Mouse (Mus musculus) limb, embryonic 15.5 days (tissue): ENCODE measurements around the gene Large2. TPM values are rescaled to one million over a fixed set of nuclear protein-coding genes. Genes with fewer than 3 reads are reported as not detected.

Experiments used
- ATAC-seq: fragments of 200-750 bp; cut with Nextera tagmentation; 2 replicates; pipeline ENCODE4 v1.8.0; 2017; ENCODE audit warnings: low read depth, moderate TSS enrichment; ENCODE audit not compliant: insufficient number of reproducible peaks, low FRiP score, low TSS enrichment
- H3K27ac ChIP-seq: fragments of 300-500 bp; sonication (generic); 2 replicates; pipeline ENCODE4 v1.5.1; 2015; ENCODE audit warnings: moderate library complexity, mild to moderate bottlenecking, inconsistent platforms
- H3K27me3 ChIP-seq: fragments of 300-500 bp; sonication (generic); 2 replicates; pipeline ENCODE4 v1.6.1; 2015; ENCODE audit warnings: inconsistent platforms
- H3K36me3 ChIP-seq: fragments of 300-500 bp; sonication (generic); 2 replicates; pipeline ENCODE4 v1.6.1; 2015; ENCODE audit warnings: inconsistent platforms
- H3K4me1 ChIP-seq: fragments of 300-500 bp; sonication (generic); 2 replicates; pipeline ENCODE4 v1.6.1; 2015; ENCODE audit warnings: inconsistent platforms
- H3K4me2 ChIP-seq: fragments of 300-500 bp; sonication (generic); 2 replicates; pipeline ENCODE4 v1.6.1; 2015; ENCODE audit warnings: mild to moderate bottlenecking, inconsistent platforms
- H3K4me3 ChIP-seq: fragments of 300-500 bp; sonication (generic); 2 replicates; pipeline ENCODE4 v1.5.1; 2015; ENCODE audit warnings: mild to moderate bottlenecking, inconsistent platforms
- H3K9ac ChIP-seq: fragments of 300-500 bp; sonication (generic); 2 replicates; pipeline ENCODE4 v1.6.1; 2015; ENCODE audit warnings: inconsistent platforms
- H3K9me3 ChIP-seq: fragments of 300-500 bp; sonication (generic); 2 replicates; pipeline ENCODE4 v1.6.1; 2016; ENCODE audit warnings: inconsistent platforms
- WGBS: fragments of 180-500 bp; shearing (Covaris S2); methylation state at CpG from one replicate; pipeline ENCODE4 v1.1.7; 2015; 5-methylcytosine and 5-hydroxymethylcytosine counted together
- polyA plus RNA-seq: library from polyadenylated mRNA; unstranded; fragments of >200 nt; fragmentation: Nextera tagmentation; extraction: Ambion mirVana; gene quantifications from 2 replicates; pipeline ENCODE4 v1.2.1, GENCODE M21; 2015

Gene Large2
- polyA plus RNA-seq, 1 experiment from 2014 or later: 18.4 TPM

DNA sequence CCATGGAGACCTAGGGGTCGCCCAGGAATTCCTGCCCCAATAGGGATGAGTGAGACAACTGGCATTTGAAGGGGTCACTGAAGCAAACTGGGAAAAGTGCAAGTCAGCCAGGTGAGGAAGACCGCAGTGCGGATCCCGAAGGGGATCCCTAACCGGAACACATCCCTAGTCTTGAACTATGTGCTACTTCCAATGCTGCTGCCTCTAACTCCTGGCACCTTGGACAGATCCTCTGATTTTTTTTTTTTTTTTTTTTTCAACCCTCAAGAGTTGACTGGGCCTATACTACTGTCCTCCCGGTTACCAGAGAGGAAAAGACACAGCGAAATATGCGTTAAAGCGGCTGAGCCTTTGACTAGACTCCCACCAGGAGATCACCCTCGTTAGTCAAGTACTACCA, 15.0 kb upstream of the Large2 start:
- Histone ChIP-seq H3K9me3 (no peaks in the 10 kb centered on the region), H3K4me3 (peak overlapping the region; percentile 69), H3K4me2 (peak overlapping the region; percentile 90), H3K36me3 (peaks cover 27% of the 10 kb centered on the region), H3K27me3 (no peaks in the 10 kb centered on the region), H3K27ac (peak overlapping the region; percentile 87), H3K4me1 (peaks cover 50% of the 10 kb centered on the region), H3K9ac (peak overlapping the region; percentile 58; the same call in 1 of the 2 replicates)
- ATAC-seq: peak; percentile 12; the same call in 1 of the 2 replicates
- WGBS: 6% methylated on average over 10 of the region's 10 CpGs

DNA sequence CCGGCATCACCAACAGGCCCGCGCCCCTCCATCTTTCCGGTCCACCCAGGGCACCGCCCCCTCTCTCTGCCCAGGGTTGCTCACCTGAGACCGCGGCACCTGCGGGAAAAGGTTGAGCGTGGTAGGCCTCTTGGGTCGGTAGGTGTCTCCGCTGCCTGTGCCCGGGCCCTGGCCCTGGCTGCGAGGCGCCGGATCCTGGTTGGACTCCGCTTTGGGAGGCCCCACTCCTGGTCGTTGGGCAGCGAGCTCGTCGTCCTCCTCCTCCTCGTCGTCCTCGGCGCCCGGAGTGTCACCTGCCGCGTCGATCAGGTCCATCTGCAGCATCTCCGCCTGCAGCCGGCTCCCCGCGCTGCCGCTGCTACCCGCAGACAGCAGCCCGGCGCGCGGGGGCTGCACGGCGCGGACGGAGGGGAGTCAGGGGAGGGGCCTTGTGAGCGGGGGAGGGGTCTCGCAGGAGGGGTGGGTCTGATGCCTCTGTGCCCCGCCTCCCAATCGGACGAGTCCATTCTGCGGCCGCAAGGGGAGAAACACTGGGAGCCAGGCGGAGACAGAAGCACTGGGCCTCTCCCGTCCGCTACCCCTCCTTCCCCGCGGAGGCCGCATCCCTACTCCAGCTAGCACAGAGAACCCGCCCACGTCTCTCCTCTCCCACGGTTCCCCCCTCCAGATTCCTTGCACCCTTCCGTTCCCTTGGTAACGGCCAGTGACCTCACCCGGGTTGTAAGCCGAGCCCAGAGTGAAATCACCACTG, 14.4 kb upstream of the Large2 start:
- peaks cover 33% of the 10 kb centered on the region for H3K36me3 ChIP-seq
- peak overlapping the region; percentile 90 for H3K4me2 ChIP-seq
- peaks cover 50% of the 10 kb centered on the region for H3K4me1 ChIP-seq
- H3K4me3 ChIP-seq: peak overlapping the region; percentile 69
- H3K27me3 ChIP-seq: no peaks in the 10 kb centered on the region
- H3K27ac ChIP-seq: peak overlapping the region; percentile 87
- H3K9ac ChIP-seq: peak overlapping the region; percentile 58
- H3K9me3 ChIP-seq: no peaks in the 10 kb centered on the region
- ATAC-seq: peak; percentile 83
- 1% methylated on average over 61 of the region's 62 CpGs for WGBS

DNA sequence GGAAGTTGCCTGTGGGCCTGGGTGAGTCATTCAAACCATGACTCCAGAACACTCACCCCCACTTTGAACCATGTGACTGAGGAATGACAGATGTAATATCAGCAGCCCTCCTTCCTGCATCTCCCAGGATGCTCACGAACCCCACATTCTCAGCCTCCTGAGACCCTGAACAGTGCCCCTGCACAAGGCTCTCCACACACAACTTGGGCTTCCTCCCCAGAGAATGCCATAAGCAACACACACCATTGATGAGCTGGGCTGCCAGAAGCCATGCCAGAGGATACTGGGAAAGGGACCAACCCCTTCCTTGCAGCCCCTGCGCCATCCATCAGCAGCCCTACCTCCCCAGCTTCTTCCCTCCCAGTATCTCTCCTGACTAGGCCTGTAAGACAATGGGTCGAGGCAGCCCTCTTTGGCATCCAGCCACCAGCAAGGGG, 13.4 kb upstream of the Large2 start:
- ATAC-seq: no peak
- peaks cover 43% of the 10 kb centered on the region for H3K36me3 ChIP-seq
- no peaks in the 10 kb centered on the region for H3K9me3 ChIP-seq
- no peaks in the 10 kb centered on the region for H3K27me3 ChIP-seq
- peak overlapping the region; percentile 90 for H3K4me2 ChIP-seq
- peaks cover 50% of the 10 kb centered on the region for H3K4me1 ChIP-seq
- peak overlapping the region; percentile 58; the same call in 1 of the 2 replicates for H3K9ac ChIP-seq
- H3K27ac ChIP-seq: no peak overlapping the region
- 62% methylated on average over 3 of the region's 3 CpGs for WGBS
- peak overlapping the region; percentile 69 for H3K4me3 ChIP-seq

DNA sequence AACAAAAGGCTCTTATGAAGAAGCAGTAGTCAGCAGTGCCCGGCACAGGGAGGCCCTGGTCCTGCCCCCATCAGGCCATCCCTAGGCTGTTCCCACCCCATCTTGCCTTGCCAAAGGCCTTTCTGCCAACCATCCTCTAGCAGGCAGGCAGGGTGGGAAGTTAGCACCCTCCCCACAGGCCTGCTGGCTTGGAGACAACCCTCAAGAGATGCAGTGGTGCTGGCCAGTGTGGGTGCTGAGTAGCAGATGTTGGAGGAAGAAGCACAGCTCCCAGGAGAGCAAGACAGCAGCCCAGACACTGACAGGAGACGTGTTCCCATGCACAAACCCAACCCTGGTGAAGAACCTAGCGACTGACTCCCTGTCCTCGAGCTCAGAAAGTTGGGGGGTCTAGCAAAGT, 13.0 kb upstream of the Large2 start:
- ATAC-seq: no peak
- Histone ChIP-seq H3K36me3 (peaks cover 47% of the 10 kb centered on the region), H3K27ac (no peak overlapping the region), H3K4me1 (peaks cover 45% of the 10 kb centered on the region), H3K27me3 (no peaks in the 10 kb centered on the region), H3K9me3 (no peaks in the 10 kb centered on the region), H3K9ac (no peak overlapping the region), H3K4me3 (no peak overlapping the region), H3K4me2 (peak overlapping the region; percentile 90; the same call in 1 of the 2 replicates)
- WGBS: 75% methylated on average over 4 of the region's 4 CpGs

DNA sequence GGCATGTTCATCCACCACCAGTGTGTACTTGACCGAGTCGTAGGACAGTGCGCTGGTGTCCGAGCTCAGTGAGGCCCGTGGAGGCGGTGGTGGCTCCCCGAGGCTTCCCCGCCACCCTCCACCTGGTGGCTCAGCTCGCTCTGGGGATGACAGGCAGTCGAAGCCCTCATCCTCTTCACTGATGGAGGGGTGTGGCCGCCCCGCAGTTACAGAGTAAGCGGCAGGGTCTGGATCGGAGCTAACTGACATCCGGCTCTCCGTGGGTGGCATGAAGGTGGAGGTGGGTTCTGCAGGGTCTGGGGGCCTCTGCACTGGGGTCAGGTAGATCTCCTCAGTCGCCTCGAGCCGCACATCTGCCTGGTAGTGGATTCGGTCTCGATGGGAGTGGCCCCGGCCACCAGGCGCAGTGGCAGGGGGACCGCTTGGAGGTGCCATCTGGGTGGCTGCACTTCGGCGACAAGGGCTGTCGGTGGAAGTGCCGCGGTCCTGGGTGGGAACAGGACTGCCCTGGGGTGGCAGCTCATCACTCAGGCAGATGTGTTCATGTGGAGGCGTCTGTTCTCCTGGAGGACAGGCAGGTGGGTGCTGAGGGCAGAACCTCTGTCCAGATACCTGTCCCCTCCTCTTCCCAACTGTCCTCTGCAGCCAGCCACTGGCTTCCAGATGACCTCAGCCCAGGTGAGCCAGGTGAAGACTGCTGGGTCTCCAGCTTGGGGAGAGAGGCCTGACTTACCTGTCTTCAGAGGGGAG, 12.3 kb upstream of the Large2 start:
- H3K4me1 ChIP-seq: peaks cover 39% of the 10 kb centered on the region
- H3K27me3 ChIP-seq: no peaks in the 10 kb centered on the region
- H3K36me3 ChIP-seq: peaks cover 54% of the 10 kb centered on the region
- no peak for ATAC-seq
- H3K4me2 ChIP-seq: no peak overlapping the region
- no peak overlapping the region for H3K27ac ChIP-seq
- H3K9me3 ChIP-seq: no peaks in the 10 kb centered on the region
- no peak overlapping the region for H3K9ac ChIP-seq
- WGBS: 89% methylated on average over 30 of the region's 30 CpGs
- H3K4me3 ChIP-seq: no peak overlapping the region

DNA sequence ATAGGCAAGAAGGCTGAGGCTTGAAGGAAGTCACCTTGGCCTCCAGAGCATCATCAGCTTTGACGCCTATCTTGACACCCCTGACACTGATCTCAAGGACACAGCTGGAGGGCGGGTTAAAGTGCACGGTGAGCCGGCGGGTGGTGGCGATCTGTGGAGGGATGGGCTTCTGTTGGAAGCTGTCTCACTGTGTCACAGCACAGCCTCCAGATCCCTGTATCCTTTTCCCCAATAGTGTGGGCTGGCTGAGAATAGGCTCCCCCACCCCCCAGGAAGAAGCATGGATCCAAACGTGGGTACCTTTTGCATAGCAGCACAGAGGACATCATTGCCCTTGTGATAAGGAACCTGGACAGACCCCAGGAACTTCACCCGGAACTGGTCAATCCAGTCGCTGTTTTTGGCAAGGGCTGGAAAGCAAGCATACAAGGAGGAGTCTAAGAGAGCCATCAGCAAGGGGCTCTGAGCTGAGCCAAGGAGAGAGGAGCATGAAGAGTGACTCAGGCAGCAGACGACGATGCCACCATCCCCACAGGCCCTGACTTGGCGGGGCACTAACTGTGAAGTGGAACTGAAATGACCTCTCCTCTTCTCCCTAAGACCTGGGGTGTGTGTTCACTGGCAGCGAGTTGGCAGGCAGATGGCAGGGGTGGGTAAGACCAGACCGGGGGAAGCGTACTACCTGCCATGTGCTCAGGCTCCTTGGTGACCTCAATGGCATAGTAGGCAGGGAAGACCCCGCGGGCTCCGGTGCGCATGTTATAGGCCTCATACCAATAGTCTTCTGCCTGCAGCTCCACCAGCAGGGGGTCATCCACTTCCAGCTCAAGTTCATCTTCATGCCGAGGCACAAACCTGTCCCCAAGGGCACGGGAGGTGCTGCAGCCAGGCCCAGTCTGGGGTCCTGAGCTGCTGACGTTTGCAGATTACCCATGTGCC, 10.7 kb upstream of the Large2 start:
- no peak overlapping the region for H3K27ac ChIP-seq
- no peaks in the 10 kb centered on the region for H3K9me3 ChIP-seq
- no peak for ATAC-seq
- no peak overlapping the region for H3K9ac ChIP-seq
- H3K4me1 ChIP-seq: peaks cover 26% of the 10 kb centered on the region
- H3K4me2 ChIP-seq: no peak overlapping the region
- H3K36me3 ChIP-seq: peaks cover 70% of the 10 kb centered on the region
- WGBS: 83% methylated on average over 22 of the region's 22 CpGs
- no peaks in the 10 kb centered on the region for H3K27me3 ChIP-seq
- no peak overlapping the region for H3K4me3 ChIP-seq

DNA sequence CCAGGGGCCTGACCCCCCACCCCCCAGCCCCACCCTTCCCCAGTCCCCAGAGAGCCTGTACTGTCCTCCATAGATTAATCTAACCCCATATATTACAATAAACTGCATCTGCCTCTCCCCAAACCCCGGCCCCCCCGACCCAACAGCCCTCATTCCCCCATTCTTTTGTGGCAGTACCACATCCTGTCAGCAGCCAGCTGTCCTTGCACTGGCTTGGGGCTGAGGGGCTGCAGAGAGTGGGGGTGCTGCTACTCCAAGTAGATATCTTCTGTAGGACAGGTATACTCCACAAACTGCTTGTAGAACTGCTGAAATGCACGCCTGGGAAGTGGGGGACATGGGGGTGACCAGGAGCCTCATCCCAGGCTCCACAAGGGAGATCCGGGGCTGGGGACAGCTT, 9.4 kb upstream of the Large2 start:
- WGBS: 76% methylated on average over 4 of the region's 4 CpGs
- H3K4me2 ChIP-seq: no peak overlapping the region
- no peaks in the 10 kb centered on the region for H3K9me3 ChIP-seq
- peaks cover 83% of the 10 kb centered on the region for H3K36me3 ChIP-seq
- no peak overlapping the region for H3K27ac ChIP-seq
- no peak overlapping the region for H3K9ac ChIP-seq
- peaks cover 15% of the 10 kb centered on the region for H3K4me1 ChIP-seq
- H3K27me3 ChIP-seq: no peaks in the 10 kb centered on the region
- no peak for ATAC-seq
- no peak overlapping the region for H3K4me3 ChIP-seq

DNA sequence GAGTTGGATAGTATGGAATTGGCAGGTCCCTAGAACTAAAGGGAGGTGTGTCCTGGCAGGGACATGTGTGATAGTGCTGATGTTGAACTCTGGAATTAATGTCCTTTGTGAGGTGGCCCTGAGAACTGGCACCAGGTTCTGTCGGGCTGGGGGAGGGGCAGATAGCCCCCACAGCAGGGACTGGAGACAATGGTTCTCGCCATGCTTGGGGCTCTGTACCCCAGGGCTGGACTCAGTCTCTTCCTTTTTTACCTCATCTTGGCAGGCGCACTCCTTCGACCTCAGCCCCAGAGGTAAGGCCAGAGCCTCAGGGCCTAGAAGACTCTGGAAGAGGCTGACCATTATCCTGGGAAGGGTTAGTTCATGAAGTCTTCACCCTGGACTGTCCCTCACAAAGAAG, 8.1 kb upstream of the Large2 start:
- Histone ChIP-seq H3K36me3 (peaks cover 96% of the 10 kb centered on the region), H3K4me2 (no peak overlapping the region)

DNA sequence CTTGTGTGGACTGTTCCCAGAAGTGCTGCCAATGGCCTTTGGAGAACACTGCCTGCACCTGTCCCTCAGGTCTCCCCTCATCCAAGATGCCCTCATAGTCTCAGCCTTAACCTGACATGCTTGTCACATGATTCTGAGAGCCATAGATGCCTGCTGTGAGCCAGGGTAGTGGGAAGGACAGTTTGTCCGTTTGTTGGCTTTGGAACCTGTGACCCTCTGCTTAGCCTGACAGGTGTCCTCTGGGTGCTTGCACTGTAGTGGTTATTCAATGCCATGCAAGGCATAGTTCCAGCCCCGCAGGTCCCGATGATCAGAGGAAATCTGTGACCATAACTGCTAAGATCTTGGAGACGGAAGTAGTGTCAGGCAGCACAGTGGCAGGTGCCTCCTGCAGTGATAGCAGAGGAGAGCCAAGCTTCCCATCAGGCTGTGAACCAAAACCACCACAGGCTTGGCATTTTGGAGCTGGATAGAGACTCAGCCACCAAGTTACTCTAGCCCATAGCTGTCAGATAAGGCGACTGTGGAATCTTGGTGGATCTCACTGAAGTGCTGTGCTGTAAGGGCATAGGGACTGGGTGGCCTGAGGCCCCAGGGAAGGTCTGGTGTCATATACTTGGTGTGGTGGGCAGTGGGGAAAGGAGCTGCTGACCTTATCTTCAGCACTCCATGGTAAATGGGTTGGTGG, 7.4 kb upstream of the Large2 start, which contains the start of gene 1700029I15Rik:
Gene 1700029I15Rik, plus strand, starts transcription at position 638 of the 688 bp plus-strand sequence.
- no peak within 1 kb of the TSS for H3K4me2 ChIP-seq
- H3K4me3 ChIP-seq: no peak within 1 kb of the TSS
- ATAC-seq: no peak
- H3K36me3 ChIP-seq: peaks cover 93% of the 10 kb centered on the region
- no peaks in the 10 kb centered on the region for H3K27me3 ChIP-seq
- 85% methylated on average over 5 of the region's 5 CpGs for WGBS
- H3K27ac ChIP-seq: no peak within 1 kb of the TSS
- no peaks in the 10 kb centered on the region for H3K9me3 ChIP-seq
- no peak within 1 kb of the TSS for H3K9ac ChIP-seq
- H3K4me1 ChIP-seq: no peaks in the 10 kb centered on the region

More for the DNA sequence above, 8.1 kb upstream of the Large2 start:
- Histone ChIP-seq H3K4me3 (no peak overlapping the region), H3K9ac (no peak overlapping the region), H3K9me3 (no peaks in the 10 kb centered on the region), H3K4me1 (peaks cover 3% of the 10 kb centered on the region), H3K27ac (no peak overlapping the region), H3K27me3 (no peaks in the 10 kb centered on the region)
- 84% methylated on average over 4 of the region's 4 CpGs for WGBS
- no peak for ATAC-seq

DNA sequence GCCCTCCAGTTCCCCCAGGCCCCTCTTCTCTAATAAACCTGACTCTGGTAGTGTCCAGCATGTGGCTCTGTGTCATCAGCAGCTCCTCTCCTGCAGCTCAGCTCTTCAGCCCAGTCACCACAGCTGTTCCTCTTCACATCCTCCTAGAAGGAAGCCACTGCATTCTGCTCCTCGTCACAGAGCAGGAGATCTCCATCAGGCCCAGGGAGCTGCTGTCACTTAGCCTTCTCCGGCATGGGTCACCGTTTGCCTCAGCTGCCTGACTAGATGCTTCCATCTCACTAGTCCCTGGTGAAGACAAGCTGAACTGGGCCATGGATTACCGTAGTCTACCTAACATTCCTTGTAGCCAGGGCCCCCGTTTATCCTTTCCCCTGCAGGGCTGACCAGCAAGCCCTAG, 6.5 kb upstream of the Large2 start:
- peaks cover 84% of the 10 kb centered on the region for H3K36me3 ChIP-seq
- H3K9me3 ChIP-seq: no peaks in the 10 kb centered on the region
- H3K4me1 ChIP-seq: peaks cover 4% of the 10 kb centered on the region
- no peak for ATAC-seq
- 87% methylated on average over 5 of the region's 5 CpGs for WGBS
- no peak overlapping the region for H3K27ac ChIP-seq
- H3K4me3 ChIP-seq: no peak overlapping the region
- H3K27me3 ChIP-seq: no peaks in the 10 kb centered on the region
- H3K4me2 ChIP-seq: no peak overlapping the region
- no peak overlapping the region for H3K9ac ChIP-seq

DNA sequence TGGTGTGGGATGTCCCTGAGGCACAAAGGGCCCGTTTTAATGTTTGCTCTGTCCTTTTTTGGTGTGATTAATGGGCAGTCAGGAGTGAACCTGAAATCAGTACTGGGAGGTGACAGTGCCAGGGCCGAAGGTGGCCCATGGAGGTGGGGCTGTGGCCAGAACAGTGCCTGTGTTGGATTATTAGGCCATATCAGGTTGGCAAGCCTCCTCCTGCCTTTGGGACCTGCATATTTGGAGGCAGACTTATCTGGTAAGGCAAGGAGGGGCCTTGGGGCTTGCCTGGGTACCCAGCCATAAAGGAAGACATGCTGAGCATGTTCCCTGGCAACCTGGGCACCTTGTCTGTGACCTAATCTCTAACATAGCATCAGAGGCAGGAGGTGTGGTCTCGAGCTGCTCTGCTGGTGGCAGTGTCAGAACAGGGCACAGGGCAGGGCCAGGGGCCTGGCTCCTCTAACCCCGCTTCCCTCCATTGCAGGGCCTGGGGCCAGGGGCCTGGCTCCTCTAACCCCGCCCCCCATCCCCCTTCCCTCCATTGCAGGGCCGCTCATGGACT, 5.9 kb upstream of the Large2 start:
- Histone ChIP-seq H3K27me3 (no peaks in the 10 kb centered on the region), H3K9me3 (no peaks in the 10 kb centered on the region), H3K4me3 (no peak overlapping the region), H3K4me1 (peaks cover 10% of the 10 kb centered on the region), H3K36me3 (peaks cover 78% of the 10 kb centered on the region), H3K27ac (no peak overlapping the region), H3K4me2 (no peak overlapping the region), H3K9ac (no peak overlapping the region)
- ATAC-seq: no peak
- WGBS: 69% methylated on average over 6 of the region's 6 CpGs
